Mouse (Mus musculus): ENCODE data around the gene Nol6. TPM values are rescaled to one million over a fixed set of nuclear protein-coding genes. Genes with fewer than 3 reads are reported as not detected.

The Nol6 gene
- polyA plus RNA-seq (2017; shearing (Covaris generic)): 10 to 100 TPM; 25.0 to 34.9 TPM

GRCm38 (mm10) chr4:41124180-41124951 is at the start of gene Nol6:
Gene Nol6 (minus strand): TSS chr4:41124455.

GRCm38 (mm10) chr4:41135711-41136453 is 11.6 kb upstream of the Nol6 start, which contains the start of gene Ube2r2:
Gene Ube2r2 (plus strand): TSS chr4:41135743.

GRCm38 (mm10) chr4:41097871-41098576 is 26.2 kb downstream of the Nol6 start, which contains the start of gene Aqp3:
Gene Aqp3 (minus strand): TSS chr4:41098183.

Other genes starting within 250 kb of the Nol6 start
- gene Spink4, start 204.4 kb downstream of the Nol6 start, polyA plus RNA-seq (2017; shearing (Covaris generic)): not detected
- 100 to 1,000 TPM; 233 to 240 TPM for gene Bag1, start 176.2 kb downstream of the Nol6 start, polyA plus RNA-seq (2017; shearing (Covaris generic))
- gene Chmp5, start 176.0 kb downstream of the Nol6 start, polyA plus RNA-seq (2017; shearing (Covaris generic)): 10 to 100 TPM; 79.6 to 96.4 TPM
- gene Nfx1, start 153.5 kb downstream of the Nol6 start, polyA plus RNA-seq (2017; shearing (Covaris generic)): 100 to 1,000 TPM in 1 of 2 experiments, 10 to 100 TPM in 1; 88.4 to 108 TPM
- not detected for gene Aqp7, start 76.3 kb downstream of the Nol6 start, polyA plus RNA-seq (2017; shearing (Covaris generic))
- 10 to 100 TPM; 20.3 to 24.3 TPM for gene Aqp3, start 26.3 kb downstream of the Nol6 start, polyA plus RNA-seq (2017; shearing (Covaris generic))
- 100 to 1,000 TPM; 147 to 160 TPM for gene Ube2r2, start 11.3 kb upstream of the Nol6 start, polyA plus RNA-seq (2017; shearing (Covaris generic))
- 10 to 100 TPM; 41.9 to 54.9 TPM for gene Ubap2, start 150.7 kb upstream of the Nol6 start, polyA plus RNA-seq (2017; shearing (Covaris generic))
- gene Dcaf12, start 190.4 kb upstream of the Nol6 start, polyA plus RNA-seq (2017; shearing (Covaris generic)): 10 to 100 TPM; 44.8 to 83.0 TPM
- 10 to 100 TPM; 66.0 to 72.0 TPM for gene Ubap1, start 224.5 kb upstream of the Nol6 start, polyA plus RNA-seq (2017; shearing (Covaris generic))

All from activated CD4-positive, CD25-positive, alpha-beta regulatory T cell (primary cell).